Mouse (Mus musculus) lung, postnatal 10 days (tissue): ENCODE data around the gene Il15ra.

Experiments used
- DNase-seq: peaks from one replicate; pipeline ENCODE4 v3.0.0; 2021

The Il15ra gene

DNA sequence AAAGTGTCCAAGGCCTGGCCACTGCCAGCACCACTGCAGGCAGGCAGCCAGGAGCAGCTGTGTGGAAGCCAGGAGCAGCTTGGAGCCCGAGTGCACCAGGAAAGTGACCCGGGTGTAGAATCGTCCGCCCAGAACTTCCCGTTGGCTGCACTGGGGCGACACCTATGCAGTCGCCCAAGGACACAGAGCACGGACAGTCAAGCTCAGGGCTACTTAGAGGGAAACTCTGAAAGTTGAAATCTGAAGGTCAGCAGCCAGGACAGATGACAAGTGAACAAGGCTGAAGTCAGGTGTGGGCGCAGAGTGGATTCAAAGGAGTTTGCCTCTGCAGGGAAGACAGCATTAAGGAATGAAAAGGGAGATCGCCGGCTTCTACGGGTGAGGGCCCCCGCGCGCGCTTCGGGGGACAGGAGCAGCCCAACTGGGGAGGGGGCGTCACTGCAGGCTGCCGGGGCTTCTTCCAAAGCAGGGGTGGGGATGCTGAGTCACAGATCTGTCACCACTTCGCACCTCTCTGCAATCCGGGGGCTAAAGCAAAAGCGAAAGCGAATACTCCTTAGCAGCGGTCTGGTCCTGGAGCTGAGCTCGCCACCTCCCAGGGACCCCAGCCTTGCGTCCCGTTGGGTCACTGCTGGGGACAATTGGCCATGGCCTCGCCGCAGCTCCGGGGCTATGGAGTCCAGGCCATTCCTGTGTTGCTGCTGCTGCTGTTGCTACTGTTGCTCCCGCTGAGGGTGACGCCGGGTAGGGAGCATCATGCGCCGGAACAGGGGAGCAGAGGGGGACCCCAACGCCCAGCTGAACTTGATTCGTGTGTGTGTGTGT, at the start of gene Il15ra:
Il15ra (plus strand) TSS at position 90 of the 825 bp plus-strand sequence.
- DNase-seq: peak; percentile 78

DNA sequence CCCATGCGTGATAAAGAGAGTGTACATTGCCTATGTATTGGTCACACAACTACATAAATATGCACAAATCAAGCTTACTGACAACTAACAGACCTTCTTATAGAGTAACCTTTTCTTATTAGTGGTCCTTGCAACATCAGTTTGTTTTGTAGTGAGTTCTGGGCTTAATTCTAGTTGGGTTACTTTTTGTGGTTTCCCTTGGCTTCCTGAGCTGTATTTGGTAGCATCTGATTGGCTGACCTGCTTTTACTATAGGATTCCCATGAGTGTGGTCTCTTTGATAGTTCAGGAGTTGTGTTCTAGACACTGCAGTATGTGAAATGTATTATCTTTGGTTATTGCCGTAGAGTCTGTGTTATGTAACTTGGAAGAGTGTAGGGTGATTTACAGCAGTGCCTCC, 47.5 kb upstream of the Il15ra start:
- DNase-seq: no peak

DNA sequence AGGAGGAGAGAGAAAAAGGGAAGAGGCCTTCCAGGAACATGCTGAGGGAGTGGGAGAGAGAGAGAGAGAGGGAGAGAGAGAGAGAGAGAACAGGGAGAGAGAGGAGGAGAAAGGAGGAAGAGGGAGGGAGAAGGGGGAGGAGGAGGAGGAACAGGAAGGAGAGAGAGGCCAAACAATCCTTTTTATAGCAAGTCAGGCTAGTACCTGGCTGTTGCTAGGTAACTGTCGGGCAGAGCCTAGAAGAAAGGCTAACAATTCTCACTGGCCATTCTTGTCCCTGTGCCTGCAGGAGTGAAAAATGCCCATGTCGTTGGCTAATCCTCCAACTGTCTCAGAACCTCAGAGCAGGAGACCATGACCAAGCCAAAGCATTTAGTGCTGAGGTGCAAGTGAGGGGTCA, 45.8 kb upstream of the Il15ra start:
- no peak for DNase-seq

DNA sequence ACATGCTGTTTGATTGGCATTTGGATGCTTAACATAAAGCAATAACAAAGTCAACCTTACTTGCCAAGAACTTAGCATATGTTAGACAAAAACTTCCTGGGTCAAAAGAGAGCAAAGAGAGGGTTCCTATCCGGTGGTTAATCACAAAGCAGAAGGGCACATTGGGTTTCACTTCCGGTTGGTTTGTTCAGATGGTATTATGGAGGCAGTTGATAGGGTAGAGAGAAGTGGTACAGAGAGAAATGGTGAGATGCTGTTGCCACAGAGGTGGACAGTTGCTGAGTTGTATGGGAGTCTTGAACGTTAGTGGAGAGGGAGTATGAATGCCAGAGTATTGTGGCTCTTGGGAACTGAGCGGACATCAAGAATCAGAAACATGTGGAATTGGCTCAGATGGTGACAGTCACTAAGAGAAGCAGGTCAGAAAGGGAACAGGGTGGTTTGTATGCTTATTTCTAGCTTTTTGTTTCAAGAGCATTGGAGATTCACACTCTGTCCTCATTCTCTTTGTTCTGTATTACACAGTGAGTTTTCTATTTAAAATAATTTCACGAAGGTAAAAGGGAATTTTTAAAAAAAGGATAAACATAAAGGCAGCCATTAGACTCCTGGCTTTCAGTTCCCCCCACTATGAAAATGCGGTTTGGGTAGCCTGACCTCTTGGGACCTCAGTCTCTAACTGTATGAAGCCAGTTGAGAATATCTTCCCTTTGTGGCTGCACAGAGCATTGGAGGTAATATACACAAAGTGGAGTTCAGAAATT, 42.8 kb upstream of the Il15ra start:
- DNase-seq: no peak

DNA sequence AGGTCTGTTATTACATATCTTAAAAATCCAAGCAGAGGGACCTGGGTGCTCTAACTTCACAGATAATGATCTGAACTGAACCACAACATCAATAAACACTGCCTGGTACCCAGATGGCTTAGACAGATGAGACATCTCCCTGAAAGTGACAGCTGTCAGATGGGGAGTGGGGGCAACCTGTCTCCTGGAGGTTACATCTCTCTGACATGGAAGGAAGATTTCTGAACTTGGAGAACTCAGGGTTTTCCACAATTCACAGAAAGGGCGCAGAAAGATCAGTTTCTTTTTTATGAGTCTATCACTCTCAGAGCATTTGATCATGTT, 42.2 kb upstream of the Il15ra start:
- no peak for DNase-seq

- peak; percentile 89 for DNase-seq
These were observed 41.1 kb upstream of the Il15ra start for GRCm38 (mm10) chr2:11663961-11664360.

GRCm38 (mm10) chr2:11664367-11664766, 40.7 kb upstream of the Il15ra start:
- peak; percentile 48 for DNase-seq

GRCm38 (mm10) chr2:11664806-11665205, 40.3 kb upstream of the Il15ra start:
- DNase-seq: no peak

DNA sequence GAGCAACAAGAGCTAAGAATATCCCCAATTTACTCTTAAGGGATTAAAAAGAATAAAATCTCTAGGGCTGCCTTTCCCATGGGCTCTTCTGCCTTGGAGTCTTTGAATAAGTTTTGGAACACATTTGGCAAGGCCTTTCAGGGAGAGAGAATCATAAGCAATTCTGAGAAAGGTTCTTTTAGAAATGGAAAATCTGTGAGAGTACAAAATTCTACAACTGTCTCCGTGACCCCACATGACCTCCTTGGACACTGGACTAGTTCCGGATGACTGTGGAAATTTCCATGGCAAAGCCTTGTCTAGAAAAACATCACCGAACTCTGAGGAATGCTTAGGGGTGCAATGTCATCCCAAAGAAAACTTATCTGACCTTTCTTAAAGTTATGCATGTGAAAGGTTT, 39.8 kb upstream of the Il15ra start:
- DNase-seq: no peak

- DNase-seq: peak; percentile 16
These were observed 32.9 kb upstream of the Il15ra start for GRCm38 (mm10) chr2:11672144-11672543.

- DNase-seq: no peak
These were observed 25.5 kb upstream of the Il15ra start for GRCm38 (mm10) chr2:11679626-11680025.

GRCm38 (mm10) chr2:11682712-11683111, 22.4 kb upstream of the Il15ra start:
- no peak for DNase-seq

GRCm38 (mm10) chr2:11686512-11686911, 18.6 kb upstream of the Il15ra start:
- no peak for DNase-seq

- no peak for DNase-seq
These were observed 17.7 kb upstream of the Il15ra start for GRCm38 (mm10) chr2:11687436-11687835.

DNA sequence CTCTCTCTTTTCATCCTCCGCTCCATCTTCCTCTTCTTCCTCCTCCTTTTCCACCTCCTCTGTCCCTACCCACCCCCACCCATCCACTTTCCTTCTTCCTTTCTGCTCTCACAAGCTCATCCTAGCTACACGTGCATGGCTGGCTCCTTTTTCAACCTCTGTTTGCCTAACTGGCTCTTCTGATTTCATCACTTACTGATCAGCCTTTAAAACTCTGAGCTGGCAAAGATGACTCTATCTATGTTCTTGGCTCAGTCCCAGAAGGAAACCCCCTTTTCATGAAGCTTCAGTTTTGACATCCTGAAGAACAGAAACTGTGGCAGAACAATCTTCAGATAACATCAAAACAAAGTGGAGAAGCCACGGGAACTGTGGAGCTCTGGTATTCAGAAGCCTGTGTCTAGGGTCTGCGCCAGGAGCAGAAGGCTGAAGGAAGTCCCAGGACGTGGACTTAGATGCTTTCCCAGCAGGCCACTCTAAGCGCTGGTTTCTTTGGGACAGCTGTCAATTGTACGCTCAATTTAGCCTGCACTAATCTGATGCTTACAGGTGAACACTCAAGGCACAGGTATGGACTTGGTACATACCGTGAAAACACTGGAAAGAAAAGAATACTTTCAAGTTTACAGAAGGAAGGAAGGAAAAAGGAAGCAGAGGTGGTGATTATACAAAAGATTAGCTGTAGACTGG, 14.7 kb upstream of the Il15ra start:
- DNase-seq: no peak

- no peak for DNase-seq
These were observed 11.7 kb upstream of the Il15ra start for GRCm38 (mm10) chr2:11693352-11693751.

- no peak for DNase-seq
These were observed 11.0 kb upstream of the Il15ra start for GRCm38 (mm10) chr2:11694104-11694503.

- DNase-seq: no peak
These were observed 9.2 kb upstream of the Il15ra start for GRCm38 (mm10) chr2:11695867-11696266.

DNA sequence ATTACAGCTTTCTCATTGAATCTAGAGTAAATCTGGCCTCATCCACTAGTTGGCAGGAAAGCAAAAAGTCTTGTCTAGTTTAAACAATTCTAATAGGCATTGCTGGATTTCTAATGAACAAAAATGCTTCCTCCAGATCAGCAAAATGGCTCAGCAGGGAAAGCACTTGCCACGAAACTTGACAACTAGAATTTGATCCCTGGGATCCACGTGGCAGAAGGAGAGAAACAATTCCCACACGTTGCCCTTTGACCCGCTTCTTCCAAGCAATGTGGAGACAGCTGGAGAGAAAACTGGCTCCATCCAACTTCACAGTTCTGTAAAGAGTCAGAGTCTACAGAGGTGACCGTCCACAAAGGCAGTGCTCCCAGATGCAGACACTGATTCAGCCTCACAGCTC, 6.1 kb upstream of the Il15ra start:
- peak; percentile 12 for DNase-seq

DNA sequence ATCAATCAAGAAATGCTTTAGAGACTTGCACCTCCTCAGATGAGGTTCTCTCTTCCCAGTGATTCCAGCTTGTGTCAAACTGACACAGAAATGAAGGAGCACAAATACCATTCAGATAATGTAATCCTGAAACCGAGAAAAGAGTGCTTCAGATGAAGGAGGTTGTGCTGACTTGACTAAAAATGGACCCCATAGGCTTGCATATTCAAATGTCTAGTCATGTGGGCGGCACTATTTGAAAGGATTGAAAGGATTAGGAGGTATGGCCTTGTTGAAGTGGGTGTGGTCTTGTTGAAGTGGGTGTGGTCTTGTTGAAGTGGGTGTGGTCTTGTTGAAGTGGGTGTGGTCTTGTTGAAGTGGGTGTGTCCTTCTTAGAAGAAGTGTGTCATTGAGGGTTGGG, 5.2 kb upstream of the Il15ra start:
- no peak for DNase-seq

DNA sequence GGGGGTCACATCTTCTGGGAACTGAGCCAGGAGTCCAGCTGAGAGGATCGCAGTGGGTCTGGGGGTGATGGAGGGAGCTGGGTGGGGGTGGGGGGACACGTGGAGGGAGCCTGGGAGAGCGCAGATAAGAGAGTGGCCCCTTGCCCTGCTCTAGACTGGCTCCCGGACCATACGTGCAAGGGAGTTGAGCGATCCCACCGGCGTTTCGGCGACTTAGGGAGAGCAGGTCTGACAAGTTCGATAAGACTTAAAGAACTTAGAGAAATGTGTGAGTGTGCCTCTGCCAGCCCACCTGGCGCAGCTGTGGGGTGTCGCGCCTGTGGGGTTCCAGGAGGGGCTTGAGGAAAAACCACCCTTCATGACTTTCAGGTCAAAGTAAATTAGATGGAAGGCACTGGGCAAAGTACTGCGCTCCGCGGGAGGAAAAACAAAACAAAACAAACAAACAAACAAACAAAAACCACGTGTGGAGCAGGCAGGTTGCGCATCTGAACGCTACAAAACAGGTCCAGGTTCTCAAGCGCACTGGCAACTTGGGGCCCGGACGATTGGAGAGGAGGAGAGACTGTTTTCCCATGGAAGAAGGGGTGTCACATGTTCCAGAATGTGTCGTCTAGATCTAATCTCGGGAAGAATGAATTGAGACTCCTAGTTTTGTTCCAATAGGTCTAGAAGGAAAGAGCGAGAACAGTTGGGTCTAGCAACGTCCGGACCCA, 1.1 kb downstream of the Il15ra start:
- DNase-seq: no peak

DNA sequence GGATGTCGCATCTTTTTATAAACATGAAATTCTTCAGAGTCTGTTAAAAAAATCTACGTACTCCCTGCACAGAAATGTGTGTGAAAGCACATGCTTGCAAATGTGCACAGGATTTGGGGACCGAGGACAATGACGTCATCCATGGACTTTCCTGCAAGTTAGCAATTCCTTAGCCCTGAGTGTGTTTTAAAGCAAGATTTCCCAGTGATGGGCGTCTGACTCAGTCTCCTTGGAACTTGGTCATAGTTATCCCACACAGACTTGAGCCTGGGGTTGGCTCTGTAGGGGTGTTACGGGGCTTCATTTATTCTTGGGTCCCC, 1.6 kb downstream of the Il15ra start:
- peak; percentile 8 for DNase-seq

DNA sequence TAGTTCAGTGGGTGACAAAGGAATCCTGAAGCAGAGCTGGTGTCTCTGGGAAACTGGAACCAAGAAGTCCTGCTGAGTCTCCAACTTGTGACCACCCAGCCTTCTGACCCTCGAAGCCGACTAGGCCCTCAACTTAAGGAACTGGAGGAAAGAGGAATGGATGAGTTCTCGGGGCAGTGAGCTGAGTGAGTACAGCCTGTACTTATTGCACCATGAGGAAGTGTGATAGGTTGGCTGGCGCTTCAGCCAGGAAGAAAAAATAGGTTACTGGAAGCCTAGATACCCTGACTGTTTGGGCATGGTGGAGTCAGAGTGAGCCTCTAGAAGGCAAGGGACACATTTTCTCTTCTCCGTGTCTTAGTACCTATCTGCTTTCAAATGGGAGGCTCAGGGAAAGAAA, 3.4 kb downstream of the Il15ra start:
- DNase-seq: no peak
